Mouse (Mus musculus) C2C12 (cell line): ENCODE measurements at regions not wholly inside any gene's neighbourhood (a gene's known extent, or its start where the extent isn't known, plus 50 kb on each side); places are given as distances from the start of the nearest gene placed in this dataset.

ENCODE experiments used
- CTCF ChIP-seq: IDR thresholded peaks from one replicate; pipeline ENCODE4 v1.5.1; 2011; ENCODE audit not compliant: control insufficient read depth, insufficient read depth, insufficient read length
- FOSL1 ChIP-seq: IDR thresholded peaks from one replicate; pipeline ENCODE4 v1.8.0; 2011; ENCODE audit warnings: mild to moderate bottlenecking, low read length; ENCODE audit not compliant: poor library complexity, insufficient read depth, severe bottlenecking
- MAX ChIP-seq: IDR thresholded peaks from one replicate; pipeline ENCODE4 v1.6.1; 2011; ENCODE audit warnings: mild to moderate bottlenecking, control low read depth

GRCm38 (mm10) chr4:55767133-55767532 is 234.9 kb upstream of the Klf4 start:
- TF ChIP-seq CTCF (no peak), MAX (no peak), FOSL1 (no peak)
